Mouse (Mus musculus) urinary bladder, adult 2 months (tissue): Measurements from ENCODE around the gene Zfp786. TPM values are rescaled to one million over a fixed set of nuclear protein-coding genes. Genes with fewer than 3 reads are reported as not detected.
"Not testable (repeated sequence)": the region's sequence is repeated elsewhere in the genome, so short reads cannot be mapped to it uniquely, and the experiment has no call there.

Experiments used
- DNase-seq: peaks from one replicate; pipeline ENCODE4 v3.0.0; 2022; ENCODE audit warnings: low spot score
- polyA plus RNA-seq: library from polyadenylated mRNA; depleted of rRNA; stranded (reverse); fragments of >200 nt; gene quantifications from 2 replicates; pipeline ENCODE4 v1.2.3, GENCODE M21; 2012; rRNA removed

Gene Zfp786
- polyA plus RNA-seq, 1 experiment: 0.48 TPM

DNA sequence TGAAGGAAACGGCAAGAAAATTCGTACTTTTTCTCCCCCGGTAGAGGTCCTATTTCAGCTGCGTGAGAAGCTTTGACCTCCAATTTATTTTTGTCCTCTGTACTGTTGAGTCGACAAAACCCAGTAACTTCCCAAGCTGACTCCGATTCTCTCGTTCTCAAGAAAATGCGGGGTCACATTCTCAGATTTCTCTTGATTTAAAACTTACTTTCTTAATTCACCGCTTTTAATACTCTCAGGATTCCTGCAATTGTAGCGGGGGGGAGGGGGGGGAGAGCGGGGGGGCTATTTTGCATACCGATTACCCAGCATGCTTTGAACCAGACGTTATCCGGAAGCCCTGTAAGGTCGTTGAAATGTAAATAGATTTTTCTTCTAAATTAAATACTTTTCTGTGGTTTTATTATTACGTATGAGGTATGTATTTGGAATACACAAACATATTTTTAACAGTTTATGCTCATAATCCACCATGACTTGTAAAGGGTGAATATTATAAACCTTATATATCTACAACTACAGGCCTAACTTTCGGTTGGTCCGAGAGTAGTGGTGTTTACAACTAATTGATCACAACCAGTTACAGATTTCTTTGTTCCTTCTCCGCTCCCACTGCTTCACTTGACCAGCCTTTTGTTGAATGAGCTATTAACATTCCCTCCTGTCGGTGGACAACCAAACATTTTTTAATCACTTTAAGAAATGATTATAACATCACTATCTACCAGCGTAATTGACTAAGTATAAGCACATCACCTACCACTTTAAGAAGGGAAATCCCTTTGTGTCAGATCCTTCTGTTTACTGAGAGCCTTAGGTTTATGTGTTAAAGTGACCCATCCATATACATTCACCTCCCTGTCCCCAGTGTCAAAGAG is 49.3 kb downstream of the Zfp786 start:
- DNase-seq: no peak

DNA sequence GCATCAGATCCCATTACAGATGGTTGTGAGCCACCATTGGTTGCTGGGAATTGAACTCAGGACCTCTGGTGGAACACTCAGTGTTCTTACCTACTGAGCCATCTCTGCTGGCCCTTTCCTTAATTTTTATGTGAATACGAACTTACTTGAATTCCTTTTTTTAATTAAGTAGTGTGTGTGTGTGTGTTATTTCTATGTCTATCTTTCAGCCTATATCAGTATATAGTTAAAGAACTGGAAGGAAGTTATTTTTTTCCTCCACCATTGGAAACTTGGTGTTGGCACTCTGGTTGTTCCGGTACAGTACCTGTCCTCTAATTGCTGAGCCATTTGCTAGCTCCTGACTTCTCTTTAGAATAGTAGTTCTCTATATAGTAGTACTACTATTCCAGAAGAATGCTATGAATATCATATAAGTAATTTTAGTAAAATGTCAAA is 50.1 kb downstream of the Zfp786 start:
- no peak for DNase-seq

DNA sequence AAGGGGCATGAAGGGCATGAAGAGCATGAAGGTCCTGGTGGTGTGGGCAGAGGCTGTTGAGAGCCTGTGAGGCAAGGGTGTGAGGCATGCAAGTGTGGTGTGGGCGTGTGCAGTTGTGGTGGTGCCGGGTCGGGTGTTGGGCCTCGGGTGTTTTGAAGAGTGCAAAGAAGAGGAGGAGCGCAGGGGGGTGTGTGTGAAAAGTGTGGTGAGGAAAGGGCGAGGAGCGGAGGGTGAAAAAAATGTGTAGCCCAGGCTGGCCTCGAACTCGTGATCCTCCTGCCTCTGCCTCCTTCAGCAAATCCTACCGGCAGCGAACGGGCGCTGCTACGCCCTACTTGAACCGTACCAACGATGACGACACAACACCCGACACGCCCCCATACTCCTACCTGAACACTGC is 58.9 kb downstream of the Zfp786 start:
- DNase-seq: not testable (repeated sequence)

- not testable (repeated sequence) for DNase-seq
Observed at GRCm38 (mm10) chr6:47771113-47771512, 59.6 kb downstream of the Zfp786 start.

DNA sequence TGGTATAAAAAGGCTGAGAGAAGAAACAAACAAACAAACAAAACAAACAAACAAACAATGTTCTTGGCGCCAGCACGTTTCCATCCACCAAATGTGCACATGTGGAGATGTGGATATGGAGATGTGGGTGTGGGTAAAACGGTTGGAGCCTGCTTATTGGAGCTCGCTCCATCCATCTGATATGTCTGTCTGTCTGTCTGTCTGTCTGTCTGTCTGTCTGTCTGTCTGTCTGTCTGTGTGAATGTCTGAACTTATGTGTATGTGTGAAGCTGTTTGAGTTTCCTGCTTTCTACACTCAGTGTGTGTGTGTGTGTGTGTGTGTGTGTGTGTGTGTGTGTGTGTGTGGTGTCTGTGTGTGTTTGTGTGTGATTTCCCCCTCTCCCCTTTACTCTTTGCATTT is 60.8 kb downstream of the Zfp786 start:
- not testable (repeated sequence) for DNase-seq

Other genes with a start within 250 kb of the Zfp786 start
- gene Ezh2, start 235.5 kb downstream of the Zfp786 start, polyA plus RNA-seq: 23.6 and 31.8 TPM in 2 replicates
- 76.1 and 88.5 TPM in 2 replicates for gene Pdia4, start 17.4 kb downstream of the Zfp786 start, polyA plus RNA-seq
- 6.6 and 8.2 TPM in 2 replicates for gene Zfp398, start 4.8 kb upstream of the Zfp786 start, polyA plus RNA-seq
- gene Zfp282, start 46.3 kb upstream of the Zfp786 start, polyA plus RNA-seq: 11.8 and 12.6 TPM in 2 replicates
- 14.8 and 15.2 TPM in 2 replicates for gene Zfp212, start 89.6 kb upstream of the Zfp786 start, polyA plus RNA-seq
- 11.7 and 14.1 TPM in 2 replicates for gene Zfp956, start 122.5 kb upstream of the Zfp786 start, polyA plus RNA-seq
- 8.8 and 14.6 TPM in 2 replicates for gene Zfp777, start 218.0 kb upstream of the Zfp786 start, polyA plus RNA-seq